Mouse (Mus musculus) ES-Bruce4 (cell line): ENCODE results near the gene Nsd1.

ENCODE experiments used
- CTCF ChIP-seq: IDR thresholded peaks from one replicate; pipeline ENCODE4 v1.8.1; 2011; ENCODE audit warnings: low read depth, low read length
- POLR2A ChIP-seq: IDR thresholded peaks from one replicate; pipeline ENCODE4 v1.8.1; 2011; ENCODE audit warnings: low read length; ENCODE audit not compliant: insufficient read depth

GRCm38 (mm10) chr13:55318351-55318750, 108.8 kb downstream of the Nsd1 start:
- TF ChIP-seq POLR2A (no peak), CTCF (no peak)
